In genomic region chr4:140708297-140708927, GRCm38 (mm10) we compare ENCODE assay signal across 10 mouse cellular contexts. TPM values are rescaled to one million over a fixed set of nuclear protein-coding genes. Genes with fewer than 3 reads are reported as not detected.
A peak's percentile ranks its signal among the peaks of the same experiment; 100 is the strongest.
DNase-seq lines count a peak whose midpoint lies in the region; ATAC-seq and TF ChIP-seq lines count a peak whose summit lies in the region.
"Had no signal": no experiment of that assay in that cellular context is flagged by ENCODE, and none has a peak within 500 bp of the region (broad histone marks: within the 10 kb centered on the region; RNA-seq: fewer than 3 reads in every experiment).

No protein-coding gene starts in this region.

- H3K4me2 ChIP-seq in intestine, embryonic 16.5 days (ENCODE audit: low read depth, low read length), result peak overlapping the region; percentile 34

- peak; percentile 84 for ATAC-seq in intestine, embryonic 16.5 days
- no peak for ATAC-seq in cerebellum, adult (ENCODE audit: insufficient number of reproducible peaks, low FRiP score, low TSS enrichment)

- no peaks in the 10 kb centered on the region for H3K27me3 ChIP-seq in intestine, embryonic 16.5 days (replicated peaks; ENCODE audit: control insufficient read depth, insufficient read depth, low read length)

- peaks cover 11% of the 10 kb centered on the region; the same call in 1 of the 2 replicates for H3K36me3 ChIP-seq in intestine, embryonic 16.5 days (ENCODE audit: control insufficient read depth, insufficient read depth, low read length)

- no peaks in the 10 kb centered on the region for H3K9me3 ChIP-seq in intestine, embryonic 16.5 days (ENCODE audit: control insufficient read depth, low read length)

- TF ChIP-seq CTCF in layer of hippocampus, adult 2 months (conservative IDR thresholded peaks at IDR 0.05), result no peak

- H3K4me3 ChIP-seq in layer of hippocampus, adult 2 months, result no peak overlapping the region
- H3K4me3 ChIP-seq in intestine, embryonic 16.5 days (ENCODE audit: low read length), result no peak overlapping the region

- 0 out of 2 replicates have a peak overlapping the region, but pooled peaks have one; percentile 14 for H3K27ac ChIP-seq in layer of hippocampus, adult 2 months
- H3K27ac ChIP-seq in intestine, embryonic 16.5 days (ENCODE audit: low read length), result peak overlapping the region; percentile 78

- H3K9ac ChIP-seq in intestine, embryonic 16.5 days (ENCODE audit: low read depth, low read length), result peak overlapping the region; percentile 50

- peaks cover 54% of the 10 kb centered on the region for H3K4me1 ChIP-seq in intestine, embryonic 16.5 days (ENCODE audit: control insufficient read depth, insufficient read depth, low read length)

- 57% methylated on average over 18 of the region's 18 CpGs for WGBS in intestine, embryonic 16.5 days

- DNase-seq in layer of hippocampus, adult 2 months (ENCODE audit: low spot score in 2 of 2), result no peak
- no peak for DNase-seq in layer of hippocampus, adult 9-10 months (ENCODE audit: low spot score)
- peak; percentile 49 for DNase-seq in MN1 (ENCODE audit: low spot score)
- DNase-seq in lung, postnatal 36 days, result peak; percentile 74
- no peak for DNase-seq in right cerebral cortex, postnatal 14 days
- DNase-seq: right cerebral cortex, adult 18-20 months had no signal

RNA-seq across cellular contexts. Expression of gene Rcc2, which starts 8.1 kb away (rescaled TPM):
- total RNA-seq in layer of hippocampus, adult 2 months (2021), result 10 to 100 TPM; 93.0 to 93.5 TPM
- polyA plus RNA-seq in intestine, embryonic 16.5 days (2015; fragmentation: Nextera tagmentation; extraction: Ambion mirVana), result 12.6 and 13.7 TPM in 2 replicates

RNA-seq across cellular contexts. Expression of gene Padi6, which starts 34.0 kb away (rescaled TPM):
- not detected for total RNA-seq in layer of hippocampus, adult 2 months (2021)
- 0.07 TPM in 2 replicates for polyA plus RNA-seq in intestine, embryonic 16.5 days (2015; fragmentation: Nextera tagmentation; extraction: Ambion mirVana)
- total RNA-seq: adrenal gland, adult 18-20 months; gastrocnemius, adult 18-20 months had no signal

RNA-seq across cellular contexts. Expression of gene Arhgef10l, which starts 42.6 kb away (rescaled TPM):
- total RNA-seq in layer of hippocampus, adult 2 months (2021), result 10 to 100 TPM; 43.9 to 52.8 TPM
- polyA plus RNA-seq in intestine, embryonic 16.5 days (2015; fragmentation: Nextera tagmentation; extraction: Ambion mirVana), result 12.1 and 14.3 TPM in 2 replicates

Comparison
In these comparisons a context has a peak if more than half of its experiments do, and no peak if none do; other contexts are left out.
1. DNase-seq: peak in MN1 (single experiment) and lung, postnatal 36 days (single experiment); none in layer of hippocampus, adult 2 months (0 of 2), layer of hippocampus, adult 9-10 months (single experiment) and right cerebral cortex, postnatal 14 days (single experiment).